Mouse (Mus musculus) hindbrain, embryonic 16.5 days (tissue): ENCODE measurements around the gene Hnrnpr. TPM values are rescaled to one million over a fixed set of nuclear protein-coding genes. Genes with fewer than 3 reads are reported as not detected.

Experiments used
- ATAC-seq: fragments of 200-750 bp; cut with Nextera tagmentation; 2 replicates; pipeline ENCODE4 v1.8.0; 2017; ENCODE audit warnings: moderate TSS enrichment, moderate library complexity
- H3K27ac ChIP-seq: fragments of 300-500 bp; sonication (generic); 2 replicates; pipeline ENCODE4 v1.5.1; 2014; ENCODE audit warnings: low read depth, mild to moderate bottlenecking, control low read depth, low read length, moderate library complexity
- H3K27me3 ChIP-seq: fragments of 300-500 bp; sonication (generic); replicated peaks from 2 replicates; pipeline ENCODE4 v1.6.1; 2014; ENCODE audit warnings: low read length; ENCODE audit not compliant: control insufficient read depth, insufficient read depth
- H3K36me3 ChIP-seq: fragments of 300-500 bp; sonication (generic); 2 replicates; pipeline ENCODE4 v1.6.1; 2014; ENCODE audit warnings: mild to moderate bottlenecking, low read length, moderate library complexity, mixed read lengths; ENCODE audit not compliant: control insufficient read depth, insufficient read depth
- H3K4me1 ChIP-seq: fragments of 300-500 bp; sonication (generic); 2 replicates; pipeline ENCODE4 v1.6.1; 2014; ENCODE audit warnings: low read depth, low read length; ENCODE audit not compliant: control insufficient read depth, insufficient read depth
- H3K4me2 ChIP-seq: fragments of 300-500 bp; sonication (generic); 2 replicates; pipeline ENCODE4 v1.6.1; 2014; ENCODE audit warnings: mild to moderate bottlenecking, low read length, control low read depth, moderate library complexity
- H3K4me3 ChIP-seq: fragments of 300-500 bp; sonication (generic); 2 replicates; pipeline ENCODE4 v1.5.1; 2014; ENCODE audit warnings: mild to moderate bottlenecking, low read length, control low read depth, moderate library complexity
- H3K9ac ChIP-seq: fragments of 300-500 bp; sonication (generic); 2 replicates; pipeline ENCODE4 v1.6.1; 2014; ENCODE audit warnings: low read depth, mild to moderate bottlenecking, control low read depth, low read length, moderate library complexity
- H3K9me3 ChIP-seq: fragments of 300-500 bp; sonication (generic); 2 replicates; pipeline ENCODE4 v1.6.1; 2014; ENCODE audit warnings: mild to moderate bottlenecking, low read length, moderate library complexity; ENCODE audit not compliant: control insufficient read depth
- WGBS: fragments of 180-500 bp; shearing (Covaris S2); extraction: QIAGEN DNeasy Blood & Tissue Kit; methylation state at CpG from one replicate; pipeline ENCODE4 v1.1.7; 2014; 5-methylcytosine and 5-hydroxymethylcytosine counted together
- polyA plus RNA-seq: library from polyadenylated mRNA; unstranded; fragments of >200 nt; fragmentation: Nextera tagmentation; extraction: Ambion mirVana; gene quantifications from 2 replicates; pipeline ENCODE4 v1.2.1, GENCODE M21; 2015

Hnrnpr gene
- polyA plus RNA-seq, 1 experiment from 2014 or later: 174 TPM

GRCm38 (mm10) chr4:136407831-136408230 is 97.1 kb downstream of the Hnrnpr start:
- Histone ChIP-seq H3K4me1 (no peaks in the 10 kb centered on the region), H3K9me3 (no peaks in the 10 kb centered on the region), H3K4me2 (no peak overlapping the region), H3K27me3 (no peaks in the 10 kb centered on the region), H3K9ac (no peak overlapping the region), H3K27ac (no peak overlapping the region), H3K4me3 (no peak overlapping the region), H3K36me3 (no peaks in the 10 kb centered on the region)
- ATAC-seq: no peak
- WGBS: 52% methylated on average over 11 of the region's 11 CpGs

Other genes with a start within 250 kb of the Hnrnpr start
- 214 and 226 TPM in 2 replicates for gene Id3, start 167.4 kb upstream of the Hnrnpr start, polyA plus RNA-seq
- gene E2f2, start 138.5 kb upstream of the Hnrnpr start, polyA plus RNA-seq: 3.4 TPM in 2 replicates
- 6.2 and 7.9 TPM in 2 replicates for gene Asap3, start 104.6 kb upstream of the Hnrnpr start, polyA plus RNA-seq
- 2.1 and 3.5 TPM in 2 replicates for gene Tcea3, start 63.2 kb upstream of the Hnrnpr start, polyA plus RNA-seq
- 35.2 and 44.8 TPM in 2 replicates for gene Zfp46, start 26.3 kb upstream of the Hnrnpr start, polyA plus RNA-seq
- 3.7 and 4.7 TPM in 2 replicates for gene Htr1d, start 112.6 kb downstream of the Hnrnpr start, polyA plus RNA-seq
- 0.11 and 0.43 TPM in 2 replicates for gene 6030445D17Rik, start 151.3 kb downstream of the Hnrnpr start, polyA plus RNA-seq
- gene Luzp1, start 158.8 kb downstream of the Hnrnpr start, polyA plus RNA-seq: 55.5 and 63.4 TPM in 2 replicates